Mouse (Mus musculus): Measurements from ENCODE around the gene Kntc1. TPM values are rescaled to one million over a fixed set of nuclear protein-coding genes. Genes with fewer than 3 reads are reported as not detected.
A peak's percentile ranks its signal among the peaks of the same experiment; 100 is the strongest.
"Not testable (repeated sequence)": the region's sequence is repeated elsewhere in the genome, so short reads cannot be mapped to it uniquely, and the experiment has no call there.

The Kntc1 gene
- total RNA-seq, 2 experiments from 2014 or later, result not detected

- peak overlapping the region; percentile 75 for H3K4me3 ChIP-seq
- peak overlapping the region; percentile 99 for H3K27ac ChIP-seq
- intact Hi-C loops (cut with DNase I), result loop anchor here (2.0 kb wide), 1 partner anchor 158 kb away; the partner anchor contains the start of gene Denr
- no peak for DNase-seq
- TF ChIP-seq CTCF (IDR thresholded peaks at IDR 0.05), result no peak
These were observed 1.0 kb upstream of the Kntc1 start for GRCm38 (mm10) chr5:123748339-123749064.

- intact Hi-C loops (cut with DNase I), result no loop called here
- Histone ChIP-seq H3K27ac (no peak overlapping the region), H3K4me3 (no peak overlapping the region)
- no peak for DNase-seq
- no peak for TF ChIP-seq CTCF (IDR thresholded peaks at IDR 0.05)
These were observed 16.0 kb downstream of the Kntc1 start for GRCm38 (mm10) chr5:123765506-123765905.

DNA sequence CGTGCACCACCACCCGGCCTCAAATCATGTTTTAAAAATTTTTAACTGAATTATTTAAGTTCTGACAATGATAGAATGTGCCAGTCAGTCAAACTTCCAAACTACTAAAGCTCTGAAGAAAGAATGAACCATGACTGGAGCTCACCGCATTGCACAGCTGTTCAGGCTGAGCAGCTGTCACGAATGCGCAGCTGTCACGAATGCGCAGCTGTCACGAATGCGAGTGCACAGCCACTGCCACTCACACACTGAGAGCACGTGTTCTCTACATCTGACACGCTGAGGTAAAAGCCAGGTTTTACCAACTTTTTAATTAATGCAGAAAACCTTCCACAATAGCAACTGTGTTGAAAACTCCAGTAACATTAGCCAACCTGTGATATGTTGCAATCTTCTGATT lies 16.9 kb downstream of the Kntc1 start:
- H3K4me3 ChIP-seq; DNase-seq; H3K27ac ChIP-seq; intact Hi-C loops (cut with DNase I): not testable (repeated sequence)

- H3K4me3 ChIP-seq, result no peak overlapping the region
- TF ChIP-seq CTCF (IDR thresholded peaks at IDR 0.05), result no peak
- intact Hi-C loops (cut with DNase I), result no loop called here
- H3K27ac ChIP-seq, result no peak overlapping the region
- DNase-seq, result no peak
These were observed 23.9 kb downstream of the Kntc1 start for GRCm38 (mm10) chr5:123773441-123773840.

DNA sequence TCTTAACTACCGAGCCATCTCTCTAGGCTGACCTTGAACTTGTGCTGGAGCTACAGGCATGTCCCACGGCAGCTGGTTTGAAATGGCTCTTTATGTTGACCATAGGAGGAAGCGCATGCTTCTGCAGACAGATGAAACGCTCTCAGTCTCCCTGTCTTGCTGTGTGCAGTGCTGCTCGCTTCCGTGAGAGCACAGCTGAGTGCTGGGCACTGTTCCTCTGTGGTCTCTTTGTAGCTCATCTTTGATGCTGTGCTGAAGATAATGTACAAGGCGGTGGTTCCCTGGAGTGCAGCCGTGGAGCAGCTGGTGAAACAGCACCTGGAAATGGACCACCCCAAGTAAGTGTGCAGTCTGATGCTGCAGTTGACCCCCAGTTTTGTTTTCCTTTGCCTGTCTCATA lies 31.2 kb downstream of the Kntc1 start:
- H3K4me3 ChIP-seq, result no peak overlapping the region
- H3K27ac ChIP-seq, result no peak overlapping the region
- intact Hi-C loops (cut with DNase I), result no loop called here
- DNase-seq, result no peak
- TF ChIP-seq CTCF (IDR thresholded peaks at IDR 0.05), result no peak

GRCm38 (mm10) chr5:123781864-123782263 lies 32.3 kb downstream of the Kntc1 start:
- no peak for TF ChIP-seq CTCF (IDR thresholded peaks at IDR 0.05)
- no peak overlapping the region for H3K4me3 ChIP-seq
- DNase-seq, result no peak
- intact Hi-C loops (cut with DNase I), result no loop called here
- H3K27ac ChIP-seq, result no peak overlapping the region

DNA sequence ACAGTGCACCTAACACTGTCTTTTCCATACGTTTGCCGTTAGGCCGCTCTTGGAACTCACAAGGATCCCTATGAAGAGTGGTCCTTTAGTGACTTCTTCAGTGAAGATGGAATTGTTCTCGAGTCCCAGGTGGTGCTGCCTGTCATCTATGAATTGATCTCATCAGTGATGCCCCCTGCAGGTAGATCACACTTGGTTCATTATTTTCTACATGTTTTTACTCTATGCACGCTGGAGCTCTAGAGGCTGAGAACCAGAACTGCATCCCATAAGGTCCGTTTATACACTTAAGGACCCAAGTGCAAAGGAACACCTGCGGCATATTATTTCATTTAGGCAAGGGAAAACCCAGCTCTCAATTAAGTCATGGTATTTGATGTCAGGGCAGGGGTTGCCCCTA lies 39.5 kb downstream of the Kntc1 start:
- intact Hi-C loops (cut with DNase I), result no loop called here
- no peak overlapping the region for H3K27ac ChIP-seq
- no peak for DNase-seq
- no peak overlapping the region for H3K4me3 ChIP-seq
- TF ChIP-seq CTCF (IDR thresholded peaks at IDR 0.05), result no peak

DNA sequence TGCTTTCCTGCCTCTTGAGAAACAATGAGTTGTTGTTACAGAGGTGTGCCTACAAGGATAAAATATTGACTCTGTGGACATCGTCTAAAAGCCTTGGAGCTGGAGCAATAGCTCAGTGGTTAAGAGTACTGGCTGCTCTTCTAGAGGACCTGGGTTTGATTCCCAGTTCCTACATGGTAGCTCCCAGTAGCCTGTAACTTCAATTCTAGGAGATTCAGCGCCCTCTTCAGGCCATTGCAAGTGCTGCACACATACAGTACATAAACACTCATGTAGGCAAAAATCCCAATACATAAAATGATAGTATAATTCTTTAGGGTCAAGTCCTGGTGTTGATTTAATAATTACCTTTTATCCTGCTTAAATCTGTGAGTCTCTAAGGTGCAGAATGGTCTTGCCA lies 43.6 kb downstream of the Kntc1 start:
- no peak for TF ChIP-seq CTCF (IDR thresholded peaks at IDR 0.05)
- intact Hi-C loops (cut with DNase I), result no loop called here
- no peak for DNase-seq
- Histone ChIP-seq H3K27ac (no peak overlapping the region), H3K4me3 (no peak overlapping the region)

GRCm38 (mm10) chr5:123806334-123806733 lies 56.8 kb downstream of the Kntc1 start:
- Histone ChIP-seq H3K27ac (no peak overlapping the region), H3K4me3 (no peak overlapping the region)
- TF ChIP-seq CTCF (IDR thresholded peaks at IDR 0.05), result no peak
- peak; percentile 18 for DNase-seq
- intact Hi-C loops (cut with DNase I), result no loop called here

DNA sequence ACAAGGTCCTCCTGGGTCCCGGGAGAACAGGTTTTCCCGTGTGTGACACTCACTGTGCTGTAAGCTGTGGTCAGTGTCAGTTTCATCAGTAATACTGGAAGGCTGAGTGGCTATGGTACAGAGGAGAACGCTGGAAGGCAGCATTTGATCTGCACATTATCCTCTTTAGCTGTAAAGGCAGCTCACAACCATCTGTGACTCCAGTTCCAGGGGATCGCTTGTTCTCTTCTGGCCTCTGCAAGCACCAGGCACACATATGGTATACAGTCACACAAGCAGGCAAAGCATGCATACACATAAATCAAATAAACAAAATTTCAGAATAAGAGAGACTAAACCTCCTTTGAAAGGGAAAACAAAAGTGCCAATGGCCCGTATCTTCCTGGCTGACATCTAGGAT lies 59.0 kb downstream of the Kntc1 start:
- intact Hi-C loops (cut with DNase I), result no loop called here
- no peak for DNase-seq
- Histone ChIP-seq H3K4me3 (no peak overlapping the region), H3K27ac (no peak overlapping the region)
- no peak for TF ChIP-seq CTCF (IDR thresholded peaks at IDR 0.05)

- Histone ChIP-seq H3K4me3 (no peak overlapping the region), H3K27ac (no peak overlapping the region)
- TF ChIP-seq CTCF (IDR thresholded peaks at IDR 0.05), result no peak
- DNase-seq, result no peak
- intact Hi-C loops (cut with DNase I), result no loop called here
These were observed 59.6 kb downstream of the Kntc1 start for GRCm38 (mm10) chr5:123809156-123809555.

DNA sequence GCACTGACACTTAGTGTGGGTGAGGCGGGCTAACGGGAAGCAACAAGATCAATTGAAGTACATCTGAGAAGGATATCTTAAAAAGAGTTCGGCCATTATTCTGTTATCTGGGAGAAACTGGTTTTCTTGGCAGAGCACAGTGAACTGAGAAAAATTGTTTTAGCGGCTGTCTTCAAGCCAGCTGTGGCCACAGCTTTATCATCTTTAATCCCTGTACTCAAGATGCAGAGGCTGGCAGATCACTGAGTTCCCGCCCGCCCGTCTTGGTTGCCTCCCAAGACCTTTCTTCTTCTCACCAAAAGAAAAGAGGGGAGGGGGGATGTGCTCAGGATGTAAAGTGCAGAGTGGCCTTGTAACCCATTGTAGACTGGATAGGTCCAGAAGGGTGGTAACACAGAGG lies 67.4 kb downstream of the Kntc1 start:
- Histone ChIP-seq H3K4me3 (no peak overlapping the region), H3K27ac (no peak overlapping the region)
- no peak for DNase-seq
- no peak for TF ChIP-seq CTCF (IDR thresholded peaks at IDR 0.05)
- intact Hi-C loops (cut with DNase I), result no loop called here

DNA sequence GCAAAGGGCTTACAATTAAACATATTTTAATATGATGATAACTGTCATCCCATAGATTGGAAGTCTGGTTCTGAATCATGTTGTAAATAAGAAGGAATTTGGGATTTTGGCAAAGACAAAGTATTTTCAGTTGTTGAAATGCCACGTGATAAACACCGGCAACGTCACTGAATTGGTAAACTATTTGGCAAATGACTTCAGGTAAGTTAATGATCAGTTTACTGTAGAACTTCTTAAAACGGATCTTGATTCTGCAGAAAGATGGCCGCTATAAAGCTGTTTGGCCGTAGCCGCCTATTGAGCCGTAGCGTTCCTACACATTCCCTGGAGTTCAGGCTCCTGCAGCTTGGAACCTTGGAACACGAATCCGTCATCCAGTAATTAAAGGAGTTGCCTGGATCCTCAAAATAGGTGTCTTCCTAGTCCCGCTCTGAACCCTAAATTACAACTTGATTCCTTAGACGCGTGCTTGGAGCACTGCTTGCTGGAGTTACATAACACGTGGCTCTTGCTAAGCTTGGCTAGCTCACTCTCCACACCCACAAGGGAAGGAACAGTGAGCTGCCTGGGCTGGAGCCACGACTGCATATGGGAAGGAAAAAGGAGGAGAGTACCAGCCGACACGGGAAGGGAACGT lies 69.5 kb downstream of the Kntc1 start:
- H3K27ac ChIP-seq, result peak overlapping the region; percentile 4; the same call in 1 of the 2 replicates
- intact Hi-C loops (cut with DNase I), result no loop called here
- TF ChIP-seq CTCF (IDR thresholded peaks at IDR 0.05), result no peak
- DNase-seq, result peak; percentile 48
- H3K4me3 ChIP-seq, result peak overlapping the region; percentile 29
